Mouse (Mus musculus): ENCODE data around the gene Bicc1. TPM values are rescaled to one million over a fixed set of nuclear protein-coding genes. Genes with fewer than 3 reads are reported as not detected.

The Bicc1 gene
- total and polyA plus RNA-seq, 2 experiments from 2014 or later = 4.6 to 5.2 TPM

DNA sequence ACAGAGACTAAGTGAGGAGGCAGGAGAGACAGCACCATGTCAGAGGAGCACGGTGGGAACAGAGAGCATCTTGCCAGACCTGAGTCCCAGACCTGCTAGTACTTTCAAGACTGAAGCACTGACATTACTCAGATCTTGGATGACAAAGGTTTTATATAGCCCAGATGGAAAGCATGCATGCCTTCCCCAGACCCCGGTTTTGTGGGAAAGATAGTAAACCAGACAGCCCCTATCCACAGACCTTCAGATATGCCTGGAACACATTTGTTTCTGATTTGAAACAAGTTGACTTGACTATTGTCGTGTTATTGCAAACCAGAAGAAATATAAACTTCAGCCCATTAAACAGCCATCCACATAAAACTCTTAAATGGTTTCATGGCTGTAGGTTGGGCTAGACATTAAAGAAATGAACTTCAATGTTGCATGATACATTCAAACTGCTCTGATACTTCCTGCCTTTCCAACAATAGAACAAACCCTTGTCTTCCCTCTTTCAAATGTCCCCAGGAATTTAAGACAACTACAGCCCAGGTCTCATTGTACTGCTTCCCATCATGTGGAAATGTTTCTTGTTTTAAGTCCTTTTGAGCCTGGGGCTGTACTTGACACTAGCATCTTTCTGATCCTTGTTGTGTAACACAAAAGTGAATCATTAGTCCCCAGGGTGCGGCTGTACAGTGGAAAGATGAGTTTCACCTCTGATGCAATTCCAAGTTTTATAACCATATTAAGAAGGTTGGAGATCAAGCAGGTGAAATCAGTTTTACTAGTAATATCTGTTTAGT is 72.7 kb downstream of the Bicc1 start:
- DNase-seq = no peak
- Histone ChIP-seq H3K27me3 (ENCODE audit: insufficient read depth, low read length) (no peaks in the 10 kb centered on the region), H3K9me3 (ENCODE audit: low read length) (no peaks in the 10 kb centered on the region), H3K27ac (ENCODE audit: low read depth, low read length) (no peak overlapping the region), H3K4me3 (ENCODE audit: low read depth, low read length) (no peak overlapping the region), H3K36me3 (ENCODE audit: insufficient read depth) (no peaks in the 10 kb centered on the region), H3K9ac (no peak overlapping the region), H3K4me1 (ENCODE audit: insufficient read depth) (no peaks in the 10 kb centered on the region), H3K4me2 (ENCODE audit: low read depth) (no peak overlapping the region)
- TF ChIP-seq CTCF (IDR thresholded peaks at IDR 0.05; ENCODE audit: low read depth) = no peak
- WGBS = 88% methylated on average over 4 of the region's 4 CpGs
- ATAC-seq = no peak

DNA sequence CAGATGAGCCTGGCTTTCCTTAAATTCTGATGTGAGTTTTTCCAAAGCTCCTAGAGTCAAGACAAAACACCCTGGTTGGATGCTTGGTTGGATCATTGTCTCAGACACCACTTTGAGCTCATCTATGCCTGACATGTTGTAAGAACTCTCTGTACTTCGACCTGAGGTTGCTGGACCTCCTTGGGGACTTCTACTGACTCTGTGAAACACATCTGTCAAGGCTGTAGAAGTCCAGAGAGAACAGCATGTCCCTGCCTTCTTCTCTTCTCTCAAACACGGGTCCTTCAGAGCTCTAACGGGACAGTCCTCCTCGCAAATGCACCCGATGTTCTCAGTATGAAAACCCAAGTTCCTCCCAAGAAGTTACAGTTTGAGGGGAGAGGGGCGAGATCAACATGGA is 76.5 kb downstream of the Bicc1 start:
- Histone ChIP-seq H3K4me3 (ENCODE audit: low read depth, low read length) (no peak overlapping the region), H3K27me3 (ENCODE audit: insufficient read depth, low read length) (no peaks in the 10 kb centered on the region), H3K4me2 (ENCODE audit: low read depth) (no peak overlapping the region), H3K36me3 (ENCODE audit: insufficient read depth) (no peaks in the 10 kb centered on the region), H3K9ac (no peak overlapping the region), H3K27ac (ENCODE audit: low read depth, low read length) (no peak overlapping the region), H3K4me1 (ENCODE audit: insufficient read depth) (no peaks in the 10 kb centered on the region), H3K9me3 (ENCODE audit: low read length) (no peaks in the 10 kb centered on the region)
- ATAC-seq (no peak), DNase-seq (no peak)
- no peak for TF ChIP-seq CTCF (IDR thresholded peaks at IDR 0.05; ENCODE audit: low read depth)
- 88% methylated on average over 6 of the region's 6 CpGs for WGBS

DNA sequence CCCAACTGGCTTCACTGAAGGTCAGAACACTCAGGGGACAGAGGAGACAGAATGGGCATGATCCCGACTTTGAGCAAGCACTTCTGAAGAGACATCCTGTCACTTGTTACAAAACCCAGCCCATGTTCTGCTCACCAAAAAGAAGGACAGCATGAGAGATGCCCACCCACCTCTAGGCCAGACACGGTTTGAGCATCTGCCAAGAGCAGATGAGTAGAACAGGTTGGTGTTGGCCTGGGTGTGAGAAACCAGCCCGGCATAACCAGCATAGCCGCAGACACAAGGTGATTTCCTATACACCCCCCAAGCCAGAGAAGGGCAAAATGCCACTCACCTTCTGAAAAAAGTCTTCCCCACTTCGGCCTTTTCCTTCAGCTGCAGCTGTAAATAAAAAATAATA is 80.6 kb downstream of the Bicc1 start:
- Histone ChIP-seq H3K4me1 (ENCODE audit: insufficient read depth) (no peaks in the 10 kb centered on the region), H3K9ac (no peak overlapping the region), H3K27me3 (ENCODE audit: insufficient read depth, low read length) (no peaks in the 10 kb centered on the region), H3K9me3 (ENCODE audit: low read length) (no peaks in the 10 kb centered on the region), H3K4me3 (ENCODE audit: low read depth, low read length) (no peak overlapping the region), H3K27ac (ENCODE audit: low read depth, low read length) (no peak overlapping the region), H3K4me2 (ENCODE audit: low read depth) (no peak overlapping the region), H3K36me3 (ENCODE audit: insufficient read depth) (no peaks in the 10 kb centered on the region)
- no peak for ATAC-seq
- WGBS = 91% methylated on average over 5 of the region's 5 CpGs
- TF ChIP-seq CTCF (IDR thresholded peaks at IDR 0.05; ENCODE audit: low read depth) = no peak
- DNase-seq = no peak

DNA sequence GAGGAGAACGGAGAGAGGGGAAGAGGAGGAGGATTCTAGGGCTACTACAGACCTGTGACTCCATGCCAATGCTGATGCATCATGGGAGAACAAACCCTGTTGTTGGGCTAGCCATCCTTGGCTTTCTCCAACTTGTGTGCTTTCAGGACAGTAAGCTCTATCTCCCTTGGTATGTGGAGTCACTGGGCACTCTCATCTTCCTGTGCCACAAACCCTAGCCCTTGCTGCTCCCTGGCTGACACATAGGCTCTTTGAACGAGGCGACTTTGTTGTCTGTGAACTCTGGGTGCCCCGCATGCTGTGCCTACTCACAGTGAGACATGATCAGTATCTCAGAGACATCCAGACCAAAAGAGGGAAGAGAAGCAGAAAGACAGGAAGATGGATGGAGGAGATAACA is 94.5 kb downstream of the Bicc1 start:
- Histone ChIP-seq H3K4me2 (ENCODE audit: low read depth) (no peak overlapping the region), H3K9ac (no peak overlapping the region), H3K27me3 (ENCODE audit: insufficient read depth, low read length) (no peaks in the 10 kb centered on the region), H3K4me1 (ENCODE audit: insufficient read depth) (no peaks in the 10 kb centered on the region), H3K36me3 (ENCODE audit: insufficient read depth) (no peaks in the 10 kb centered on the region), H3K9me3 (ENCODE audit: low read length) (no peaks in the 10 kb centered on the region), H3K27ac (ENCODE audit: low read depth, low read length) (no peak overlapping the region), H3K4me3 (ENCODE audit: low read depth, low read length) (no peak overlapping the region)
- ATAC-seq (no peak), DNase-seq (no peak)
- TF ChIP-seq CTCF (IDR thresholded peaks at IDR 0.05; ENCODE audit: low read depth) = no peak
- WGBS = 90% methylated on average over 4 of the region's 4 CpGs

DNA sequence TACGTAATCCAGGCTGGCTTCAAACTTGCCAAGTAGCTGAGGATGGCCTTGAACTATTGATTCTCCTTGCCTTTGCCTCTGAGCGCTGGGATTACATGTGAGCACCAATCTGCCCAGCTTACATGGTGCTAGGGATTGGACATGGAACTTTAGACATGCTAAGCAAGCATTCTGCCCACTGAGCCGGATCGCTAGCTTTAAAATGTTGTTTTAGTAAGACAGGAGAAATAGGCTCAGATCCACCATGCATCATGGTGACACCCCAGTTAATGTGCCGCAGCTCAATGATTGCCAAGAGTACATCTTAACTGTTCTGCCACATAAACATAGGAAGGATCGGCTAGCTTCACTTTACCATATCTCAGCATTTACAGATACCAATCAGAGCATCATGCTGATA is 94.9 kb downstream of the Bicc1 start:
- no peak overlapping the region for H3K9ac ChIP-seq
- H3K4me3 ChIP-seq (ENCODE audit: low read depth, low read length) = no peak overlapping the region
- no peaks in the 10 kb centered on the region for H3K36me3 ChIP-seq (ENCODE audit: insufficient read depth)
- H3K27ac ChIP-seq (ENCODE audit: low read depth, low read length) = no peak overlapping the region
- 95% methylated on average over 6 of the region's 6 CpGs for whole genome bisulfite sequencing
- DNase-seq (no peak), ATAC-seq (no peak)
- H3K4me1 ChIP-seq (ENCODE audit: insufficient read depth) = no peaks in the 10 kb centered on the region
- no peak for TF ChIP-seq CTCF (IDR thresholded peaks at IDR 0.05; ENCODE audit: low read depth)
- H3K27me3 ChIP-seq (ENCODE audit: insufficient read depth, low read length) = no peaks in the 10 kb centered on the region
- no peaks in the 10 kb centered on the region for H3K9me3 ChIP-seq (ENCODE audit: low read length)
- H3K4me2 ChIP-seq (ENCODE audit: low read depth) = no peak overlapping the region

DNA sequence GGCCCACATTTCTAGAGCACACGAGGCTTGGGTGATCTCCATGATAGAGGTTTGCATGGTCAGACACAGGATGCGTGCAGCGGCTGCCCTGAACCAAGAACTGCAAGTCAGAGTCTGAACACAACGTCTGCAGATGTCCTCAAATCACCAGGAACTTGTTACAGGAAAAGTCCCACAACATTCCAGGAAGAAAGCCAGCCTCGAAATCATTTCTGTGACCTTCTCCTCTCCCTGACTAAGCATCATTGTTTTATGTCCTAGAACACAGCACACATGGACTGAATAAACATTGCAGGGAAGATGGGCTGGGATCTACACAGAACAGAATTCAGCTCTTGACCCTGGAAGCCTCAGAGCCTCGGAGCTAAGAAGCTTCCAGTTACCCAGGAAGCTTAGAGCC is 97.3 kb downstream of the Bicc1 start:
- WGBS = 78% methylated on average over 6 of the region's 6 CpGs
- Histone ChIP-seq H3K4me2 (ENCODE audit: low read depth) (no peak overlapping the region), H3K27ac (ENCODE audit: low read depth, low read length) (no peak overlapping the region), H3K4me3 (ENCODE audit: low read depth, low read length) (no peak overlapping the region), H3K36me3 (ENCODE audit: insufficient read depth) (no peaks in the 10 kb centered on the region), H3K4me1 (ENCODE audit: insufficient read depth) (no peaks in the 10 kb centered on the region), H3K27me3 (ENCODE audit: insufficient read depth, low read length) (no peaks in the 10 kb centered on the region), H3K9me3 (ENCODE audit: low read length) (no peaks in the 10 kb centered on the region), H3K9ac (no peak overlapping the region)
- DNase-seq (no peak), ATAC-seq (no peak)
- TF ChIP-seq CTCF (IDR thresholded peaks at IDR 0.05; ENCODE audit: low read depth) = no peak

DNA sequence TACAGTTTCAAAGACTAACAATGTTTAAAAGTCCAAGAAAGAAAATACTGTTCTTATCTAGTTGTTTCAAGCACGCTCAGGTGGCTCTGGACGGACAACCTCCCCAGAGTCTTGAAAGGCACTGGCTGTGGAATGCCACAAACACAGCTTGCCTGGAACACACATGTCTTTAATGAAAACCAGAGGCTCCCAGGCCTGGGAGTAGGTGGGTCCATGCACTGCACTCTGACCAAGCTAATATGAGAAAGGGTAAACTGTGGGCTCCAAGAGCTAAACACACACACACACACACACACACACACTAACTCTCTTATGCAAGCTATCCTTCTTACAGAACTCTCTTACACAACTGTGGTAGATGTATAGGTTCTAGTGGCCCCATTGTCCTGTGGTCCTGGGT is 99.2 kb downstream of the Bicc1 start:
- no peak for TF ChIP-seq CTCF (IDR thresholded peaks at IDR 0.05; ENCODE audit: low read depth)
- Histone ChIP-seq H3K4me2 (ENCODE audit: low read depth) (no peak overlapping the region), H3K27me3 (ENCODE audit: insufficient read depth, low read length) (no peaks in the 10 kb centered on the region), H3K4me1 (ENCODE audit: insufficient read depth) (no peaks in the 10 kb centered on the region), H3K27ac (ENCODE audit: low read depth, low read length) (no peak overlapping the region), H3K9ac (no peak overlapping the region), H3K4me3 (ENCODE audit: low read depth, low read length) (no peak overlapping the region), H3K36me3 (ENCODE audit: insufficient read depth) (no peaks in the 10 kb centered on the region), H3K9me3 (ENCODE audit: low read length) (no peaks in the 10 kb centered on the region)
- WGBS = 75% methylated on average over 2 of the region's 2 CpGs
- ATAC-seq (no peak), DNase-seq (no peak)
